Mouse (Mus musculus) heart, embryonic 10.5 days (tissue): ENCODE measurements around the gene Gm10096. TPM values are rescaled to one million over a fixed set of nuclear protein-coding genes. Genes with fewer than 3 reads are reported as not detected.
"Not testable (repeated sequence)": the region's sequence is repeated elsewhere in the genome, so short reads cannot be mapped to it uniquely, and the experiment has no call there.

Experiments
- DNase-seq: peaks from one replicate; pipeline ENCODE4 v3.0.0-alpha.2; 2017; ENCODE audit warnings: low spot score
- H3K27ac ChIP-seq: fragments of 300-500 bp; sonication (generic); 2 replicates; pipeline ENCODE4 v1.5.1; 2016; ENCODE audit warnings: mild to moderate bottlenecking
- H3K27me3 ChIP-seq: fragments of 300-500 bp; sonication (generic); 2 replicates; pipeline ENCODE4 v1.6.1; 2016; ENCODE audit warnings: mild to moderate bottlenecking; ENCODE audit not compliant: poor library complexity, insufficient read depth, severe bottlenecking
- H3K36me3 ChIP-seq: fragments of 300-500 bp; sonication (generic); 2 replicates; pipeline ENCODE4 v1.6.1; 2016; ENCODE audit warnings: mild to moderate bottlenecking, moderate library complexity
- H3K4me1 ChIP-seq: fragments of 300-500 bp; sonication (generic); 2 replicates; pipeline ENCODE4 v1.6.1; 2016; ENCODE audit warnings: mild to moderate bottlenecking
- H3K4me3 ChIP-seq: fragments of 300-500 bp; sonication (generic); 2 replicates; pipeline ENCODE4 v1.5.1; 2016; ENCODE audit warnings: mild to moderate bottlenecking, moderate library complexity
- H3K9me3 ChIP-seq: fragments of 300-500 bp; sonication (generic); 2 replicates; pipeline ENCODE4 v1.6.1; 2016; ENCODE audit warnings: mild to moderate bottlenecking, moderate library complexity
- WGBS: fragments of 180-500 bp; shearing (Covaris S2); methylation state at CpG from one replicate; pipeline ENCODE4 v1.1.7; 2016; 5-methylcytosine and 5-hydroxymethylcytosine counted together
- polyA plus RNA-seq: library from polyadenylated mRNA; unstranded; fragments of >200 nt; fragmentation: Nextera tagmentation; extraction: Ambion mirVana; gene quantifications from 2 replicates; pipeline ENCODE4 v1.2.1, GENCODE M21; 2016

Gene Gm10096
- polyA plus RNA-seq: not detected in 2 replicates

DNA sequence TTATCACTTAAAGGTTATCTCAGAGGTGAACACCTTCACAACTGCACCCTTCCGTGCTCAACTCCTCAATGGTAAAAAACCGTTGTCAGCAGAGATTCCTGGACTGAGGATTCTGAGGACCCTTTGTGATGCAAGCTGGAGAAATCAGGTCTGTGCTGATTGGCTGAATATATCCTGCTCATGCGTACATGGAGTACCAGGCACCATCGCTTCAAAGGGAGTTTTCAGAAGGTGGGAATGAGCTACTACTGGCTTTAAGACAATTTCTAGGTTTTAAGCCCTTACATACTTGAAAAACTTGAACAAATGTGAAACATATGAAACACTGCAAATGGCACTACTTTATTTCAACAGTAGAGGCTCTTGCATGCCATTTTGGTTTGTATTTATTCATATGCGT lies at the start of gene Gm10096:
Gene Gm10096 (minus strand): TSS at position 101 of the 400 bp plus-strand sequence.
- H3K27ac ChIP-seq, H3K36me3 ChIP-seq, H3K27me3 ChIP-seq, DNase-seq, H3K4me1 ChIP-seq, H3K4me3 ChIP-seq, H3K9me3 ChIP-seq: not testable (repeated sequence)
- WGBS: no CpG with 5 or more reads among the region's 5 CpGs
